Mouse (Mus musculus) ES-E14 (cell line): Measurements from ENCODE around the gene Foxn3. TPM values are rescaled to one million over a fixed set of nuclear protein-coding genes. Genes with fewer than 3 reads are reported as not detected.

Experiments used
- DNase-seq: peaks from one replicate; pipeline ENCODE4 v3.0.0-alpha.2; 2013; ENCODE audit warnings: low read depth, low spot score
- H3K27ac ChIP-seq: 2 replicates; pipeline ENCODE4 v1.5.1; 2012; ENCODE audit warnings: low read depth, mild to moderate bottlenecking, low read length, moderate library complexity, mixed read lengths; ENCODE audit not compliant: poor library complexity, insufficient read depth, severe bottlenecking
- H3K36me3 ChIP-seq: 2 replicates; pipeline ENCODE4 v1.6.1; 2012; ENCODE audit warnings: mild to moderate bottlenecking, low read length, moderate library complexity, mixed read lengths; ENCODE audit not compliant: control insufficient read depth, poor library complexity, insufficient read depth, severe bottlenecking
- H3K4me1 ChIP-seq, 2 experiments: fragments of 150-350 bp in 1 of 2; sonication (generic) in 1 of 2; 2 replicates each; pipeline ENCODE4 v1.6.1; 2012; ENCODE audit warnings: low read length in 2 of 2, mild to moderate bottlenecking in 1 of 2, mixed read lengths in 1 of 2; ENCODE audit not compliant: control insufficient read depth in 2 of 2, insufficient read depth in 2 of 2, poor library complexity in 1 of 2
- H3K4me3 ChIP-seq, 2 experiments: fragments of 150-350 bp in 1 of 2; sonication (generic) in 1 of 2; 2 replicates each; pipeline ENCODE4 v1.5.1; 2012; ENCODE audit warnings: low read length in 2 of 2, low read depth in 1 of 2, mild to moderate bottlenecking in 1 of 2, mixed read lengths in 1 of 2; ENCODE audit not compliant: insufficient read depth in 1 of 2, poor library complexity in 1 of 2, severe bottlenecking in 1 of 2
- H3K9ac ChIP-seq: 2 replicates; pipeline ENCODE4 v1.6.1; 2012; ENCODE audit warnings: low read depth, mild to moderate bottlenecking, low read length, mixed read lengths; ENCODE audit not compliant: poor library complexity, insufficient read depth, severe bottlenecking
- H3K9me3 ChIP-seq: fragments of 150-350 bp; sonication (generic); 2 replicates; pipeline ENCODE4 v1.6.1; 2012; ENCODE audit warnings: low read depth, mild to moderate bottlenecking, low read length; ENCODE audit not compliant: control insufficient read depth, insufficient read depth
- CHD2 ChIP-seq: IDR thresholded peaks from 2 replicates; pipeline ENCODE4 v1.6.1; 2014; ENCODE audit warnings: mild to moderate bottlenecking, low read depth, low read length, inconsistent platforms
- HCFC1 ChIP-seq: IDR thresholded peaks from 2 replicates; pipeline ENCODE4 v1.6.1; 2012; ENCODE audit warnings: low read length, inconsistent platforms, borderline replicate concordance; ENCODE audit not compliant: insufficient read depth
- MAFK ChIP-seq: IDR thresholded peaks from 2 replicates; pipeline ENCODE4 v1.6.1; 2014; ENCODE audit warnings: mild to moderate bottlenecking, low read depth, low read length, inconsistent platforms; ENCODE audit not compliant: insufficient read depth
- ZC3H11A ChIP-seq: IDR thresholded peaks from 2 replicates; pipeline ENCODE4 v1.6.1; 2012; ENCODE audit warnings: low read depth, mild to moderate bottlenecking, inconsistent platforms, low read length, borderline replicate concordance
- ZNF384 ChIP-seq: IDR thresholded peaks from 2 replicates; pipeline ENCODE4 v1.6.1; 2012; ENCODE audit warnings: low read depth, low read length, inconsistent platforms
- in situ Hi-C, 2 experiments: fragments of 600-800 bp; cut with MboI; formaldehyde crosslinking; loops; one replicate each; pipeline ENCODE4 v1.15.1; 2025; ENCODE audit warnings: low sequenced_read_pairs in 2 of 2, inconsistent platforms in 1 of 2; ENCODE audit not compliant: unreplicated experiment in 2 of 2
- total RNA-seq: library from RNA; depleted of rRNA; stranded (reverse); fragments of 300-350 nt; gene quantifications from 2 replicates; pipeline ENCODE4 v1.2.3, GENCODE M21; 2012

The Foxn3 gene
- total RNA-seq, 1 experiment, result 34.6 TPM

- Histone ChIP-seq H3K27ac (no peak overlapping the region), H3K4me3 (no peak overlapping the region), H3K4me1 (peaks cover 2 to 10% of the 10 kb centered on the region in 2 experiments; a peak in 2 of 4 replicates), H3K36me3 (no peaks in the 10 kb centered on the region; the same call in 1 of the 2 replicates), H3K9me3 (no peaks in the 10 kb centered on the region), H3K9ac (no peak overlapping the region)
- in situ Hi-C loops, result no loop called here
- TF ChIP-seq ZC3H11A (no peak), MAFK (no peak), CHD2 (no peak), ZNF384 (no peak), HCFC1 (no peak)
- DNase-seq, result no peak
Measured at GRCm38 (mm10) chr12:99309937-99310336, 253.4 kb downstream of the Foxn3 start.

- H3K9ac ChIP-seq, result no peak overlapping the region; the same call in 1 of the 2 replicates
- H3K4me1 ChIP-seq, result peaks cover 2 to 12% of the 10 kb centered on the region in 2 experiments; a peak in 2 of 4 replicates
- H3K4me3 ChIP-seq, result no peak overlapping the region
- no peak for DNase-seq
- no peak for TF ChIP-seq MAFK
- TF ChIP-seq CHD2, result no peak
- no peak for TF ChIP-seq ZC3H11A
- TF ChIP-seq ZNF384, result no peak
- no peak for TF ChIP-seq HCFC1
- no peak overlapping the region for H3K27ac ChIP-seq
- in situ Hi-C loops, result no loop called here
- no peaks in the 10 kb centered on the region for H3K9me3 ChIP-seq
- no peaks in the 10 kb centered on the region for H3K36me3 ChIP-seq
Measured at GRCm38 (mm10) chr12:99308541-99309089, 254.8 kb downstream of the Foxn3 start.

GRCm38 (mm10) chr12:99306536-99307204 is 256.7 kb downstream of the Foxn3 start:
- Histone ChIP-seq H3K36me3 (no peaks in the 10 kb centered on the region), H3K4me1 (peaks cover 2 to 12% of the 10 kb centered on the region in 2 experiments; a peak in 2 of 4 replicates), H3K4me3 (no peak overlapping the region), H3K9me3 (no peaks in the 10 kb centered on the region), H3K9ac (no peak overlapping the region), H3K27ac (no peak overlapping the region)
- in situ Hi-C loops, result no loop called here
- no peak for DNase-seq
- TF ChIP-seq HCFC1 (no peak), ZNF384 (no peak), ZC3H11A (no peak), CHD2 (no peak), MAFK (no peak)

GRCm38 (mm10) chr12:99305784-99306535 is 257.4 kb downstream of the Foxn3 start:
- Histone ChIP-seq H3K4me3 (no peak overlapping the region), H3K4me1 (peaks cover 2 to 12% of the 10 kb centered on the region in 2 experiments; a peak in 2 of 4 replicates), H3K9ac (no peak overlapping the region), H3K27ac (no peak overlapping the region), H3K9me3 (no peaks in the 10 kb centered on the region), H3K36me3 (no peaks in the 10 kb centered on the region)
- in situ Hi-C loops, result no loop called here
- DNase-seq, result no peak
- TF ChIP-seq ZNF384 (no peak), CHD2 (no peak), ZC3H11A (no peak), HCFC1 (no peak), MAFK (no peak)
